Mouse (Mus musculus) neural tube, embryonic 12.5 days (tissue): ENCODE measurements around the gene Gpc4. TPM values are rescaled to one million over a fixed set of nuclear protein-coding genes. Genes with fewer than 3 reads are reported as not detected.

Source experiments
- ATAC-seq: fragments of 200-750 bp; cut with Nextera tagmentation; 2 replicates; pipeline ENCODE4 v1.8.0; 2017; ENCODE audit warnings: low read depth, mild to moderate bottlenecking, moderate TSS enrichment, moderate library complexity; ENCODE audit not compliant: low FRiP score
- H3K27ac ChIP-seq: fragments of 300-500 bp; sonication (generic); 2 replicates; pipeline ENCODE4 v1.5.1; 2016
- H3K27me3 ChIP-seq: fragments of 300-500 bp; sonication (generic); replicated peaks from 2 replicates; pipeline ENCODE4 v1.6.1; 2016; ENCODE audit warnings: mild to moderate bottlenecking
- H3K36me3 ChIP-seq: fragments of 300-500 bp; sonication (generic); 2 replicates; pipeline ENCODE4 v1.6.1; 2016; ENCODE audit warnings: mild to moderate bottlenecking
- H3K4me1 ChIP-seq: fragments of 300-500 bp; sonication (generic); 2 replicates; pipeline ENCODE4 v1.6.1; 2016
- H3K4me2 ChIP-seq: fragments of 300-500 bp; sonication (generic); replicated peaks from 2 replicates; pipeline ENCODE4 v1.6.1; 2016; ENCODE audit warnings: mild to moderate bottlenecking
- H3K4me3 ChIP-seq: fragments of 300-500 bp; sonication (generic); 2 replicates; pipeline ENCODE4 v1.5.1; 2016
- H3K9ac ChIP-seq: fragments of 300-500 bp; sonication (generic); 2 replicates; pipeline ENCODE4 v1.6.1; 2016; ENCODE audit warnings: mild to moderate bottlenecking
- H3K9me3 ChIP-seq: fragments of 300-500 bp; sonication (generic); 2 replicates; pipeline ENCODE4 v1.6.1; 2016; ENCODE audit warnings: mild to moderate bottlenecking
- WGBS: fragments of 180-500 bp; shearing (Covaris S2); methylation state at CpG from one replicate; pipeline ENCODE4 v1.1.7; 2016; 5-methylcytosine and 5-hydroxymethylcytosine counted together
- polyA plus RNA-seq: library from polyadenylated mRNA; unstranded; fragments of >200 nt; fragmentation: Nextera tagmentation; extraction: Ambion mirVana; gene quantifications from 2 replicates; pipeline ENCODE4 v1.2.1, GENCODE M21; 2016

Gpc4 gene
- polyA plus RNA-seq, 1 experiment from 2014 or later: 16.9 TPM

DNA sequence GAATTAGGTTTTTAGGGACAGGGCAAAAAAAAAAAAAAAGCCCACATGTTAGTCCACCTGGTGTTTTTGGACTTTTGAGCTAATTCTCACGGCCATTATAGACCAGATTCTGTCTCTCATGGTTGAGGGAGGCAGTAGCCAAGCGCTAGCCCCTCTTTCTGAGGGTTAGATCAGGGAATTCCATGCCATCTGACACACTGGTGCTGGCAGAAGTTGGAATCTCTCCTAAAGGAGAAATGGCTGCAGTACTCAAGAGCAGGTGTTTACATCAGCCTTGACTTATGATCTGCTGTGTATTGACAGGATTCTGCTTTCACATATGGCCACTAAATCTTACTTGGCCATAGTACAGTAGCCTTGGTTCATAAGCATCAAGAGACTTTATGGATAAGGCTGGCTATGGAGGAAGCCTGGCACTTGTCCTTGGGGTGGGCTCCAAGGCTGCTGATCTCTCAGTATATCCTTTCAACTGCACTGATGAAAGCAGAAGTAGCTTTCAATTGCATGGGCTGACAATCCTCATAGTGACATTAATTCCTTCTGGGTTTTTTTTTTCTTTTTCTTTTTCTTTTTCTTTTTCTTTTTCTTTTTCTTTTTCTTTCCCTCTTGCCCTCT lies 26.5 kb downstream of the Gpc4 start:
- no peak overlapping the region for H3K4me2 ChIP-seq
- WGBS: 63% methylated on average over 2 of the region's 2 CpGs
- no peaks in the 10 kb centered on the region for H3K27me3 ChIP-seq
- H3K4me3 ChIP-seq: no peak overlapping the region
- no peak overlapping the region for H3K27ac ChIP-seq
- no peak for ATAC-seq
- no peaks in the 10 kb centered on the region for H3K36me3 ChIP-seq
- no peaks in the 10 kb centered on the region for H3K4me1 ChIP-seq
- no peaks in the 10 kb centered on the region for H3K9me3 ChIP-seq
- no peak overlapping the region for H3K9ac ChIP-seq

DNA sequence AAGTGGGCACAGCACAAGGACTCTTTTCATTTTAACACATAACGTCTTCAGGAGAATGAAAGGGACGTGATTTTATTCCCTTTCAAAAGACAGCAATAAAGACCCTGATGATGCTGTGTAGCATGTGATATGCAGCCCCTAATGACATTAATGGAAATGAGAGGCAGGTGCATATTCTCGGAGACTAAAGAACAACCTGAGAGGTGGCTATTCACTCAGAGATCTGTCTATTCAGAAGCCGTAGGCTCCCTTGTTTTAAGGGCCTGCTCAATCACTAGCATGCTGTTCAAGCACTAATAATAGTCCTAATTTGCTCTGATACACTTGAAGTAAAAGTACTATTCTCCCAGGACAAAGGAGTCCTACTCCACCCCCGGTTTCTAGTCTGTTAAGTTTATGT lies 27.0 kb downstream of the Gpc4 start:
- ATAC-seq: no peak
- no peak overlapping the region for H3K9ac ChIP-seq
- no peak overlapping the region for H3K27ac ChIP-seq
- 34% methylated on average over 5 of the region's 5 CpGs for WGBS
- H3K27me3 ChIP-seq: no peaks in the 10 kb centered on the region
- H3K4me3 ChIP-seq: no peak overlapping the region
- H3K4me1 ChIP-seq: no peaks in the 10 kb centered on the region
- no peaks in the 10 kb centered on the region for H3K9me3 ChIP-seq
- H3K36me3 ChIP-seq: no peaks in the 10 kb centered on the region
- H3K4me2 ChIP-seq: no peak overlapping the region

DNA sequence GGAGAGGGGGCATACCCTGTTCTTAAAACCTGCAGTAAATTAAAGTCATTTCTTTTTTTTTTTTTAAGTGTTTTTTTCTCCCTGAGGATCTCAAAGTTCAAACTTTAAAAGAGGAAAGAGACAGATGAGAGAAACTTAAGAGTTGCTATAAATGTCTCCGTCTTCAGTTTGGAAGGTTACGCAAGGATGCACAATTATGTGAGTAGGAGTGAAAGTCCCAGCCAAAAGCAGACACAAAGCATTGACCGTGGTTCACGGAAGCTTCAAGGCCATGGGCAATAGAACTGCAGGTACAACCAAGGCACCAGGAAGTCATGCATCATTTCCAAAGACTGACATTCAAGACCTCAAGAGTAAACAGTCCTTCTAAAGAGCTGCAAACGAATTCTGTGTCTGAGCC lies 28.5 kb downstream of the Gpc4 start:
- Histone ChIP-seq H3K4me3 (no peak overlapping the region), H3K9me3 (no peaks in the 10 kb centered on the region), H3K9ac (no peak overlapping the region), H3K27me3 (no peaks in the 10 kb centered on the region), H3K4me2 (no peak overlapping the region), H3K27ac (no peak overlapping the region), H3K4me1 (no peaks in the 10 kb centered on the region), H3K36me3 (no peaks in the 10 kb centered on the region)
- WGBS: 85% methylated on average over 5 of the region's 5 CpGs
- ATAC-seq: no peak

DNA sequence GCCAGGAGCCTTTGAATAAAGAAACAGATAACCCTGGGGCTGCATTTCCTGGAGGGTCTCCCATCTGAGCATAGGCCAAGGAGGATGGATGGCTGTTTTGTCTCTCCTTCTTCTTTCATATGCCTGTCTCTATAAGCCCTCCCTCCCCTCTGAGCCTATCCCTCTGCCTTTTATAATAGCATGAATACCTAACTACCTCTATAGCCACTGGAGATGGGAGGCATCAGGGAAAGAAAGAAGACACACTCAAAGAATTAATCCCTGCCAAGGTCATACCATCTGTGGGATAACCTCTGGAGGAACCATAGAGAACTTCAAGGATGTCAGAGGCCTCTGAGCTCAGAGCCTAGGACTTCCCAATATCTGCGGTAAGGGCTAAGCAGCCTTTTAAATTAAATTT lies 35.4 kb downstream of the Gpc4 start:
- no peak for ATAC-seq
- Histone ChIP-seq H3K4me3 (no peak overlapping the region), H3K9ac (no peak overlapping the region), H3K27me3 (no peaks in the 10 kb centered on the region), H3K27ac (no peak overlapping the region), H3K36me3 (no peaks in the 10 kb centered on the region), H3K9me3 (no peaks in the 10 kb centered on the region), H3K4me1 (no peaks in the 10 kb centered on the region), H3K4me2 (no peak overlapping the region)
- WGBS: 95% methylated on average over 1 of the region's 1 CpGs

DNA sequence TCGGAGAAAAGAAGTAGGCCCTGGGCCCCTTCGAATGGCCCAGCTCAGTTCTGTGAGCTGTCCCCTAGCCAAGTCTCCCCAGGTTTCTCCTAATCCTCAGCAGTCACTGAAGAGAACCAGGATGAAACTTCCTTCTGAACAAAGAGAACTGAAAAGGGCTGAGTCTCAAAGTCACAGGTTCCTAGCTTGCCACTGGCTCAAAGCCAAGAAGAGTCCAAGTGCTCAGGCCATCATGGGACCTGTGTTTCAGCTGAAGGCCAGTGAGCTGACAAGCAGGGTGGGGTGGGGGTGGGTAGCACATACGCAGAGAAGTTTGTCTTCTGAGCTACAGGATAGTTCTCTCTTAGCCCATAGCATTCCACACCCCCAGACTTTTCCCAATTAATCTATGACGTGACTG lies 36.3 kb downstream of the Gpc4 start:
- H3K9me3 ChIP-seq: no peaks in the 10 kb centered on the region
- no peak overlapping the region for H3K9ac ChIP-seq
- H3K4me2 ChIP-seq: no peak overlapping the region
- no peak for ATAC-seq
- H3K36me3 ChIP-seq: no peaks in the 10 kb centered on the region
- H3K27me3 ChIP-seq: no peaks in the 10 kb centered on the region
- WGBS: 84% methylated on average over 4 of the region's 4 CpGs
- H3K27ac ChIP-seq: no peak overlapping the region
- no peaks in the 10 kb centered on the region for H3K4me1 ChIP-seq
- no peak overlapping the region for H3K4me3 ChIP-seq

DNA sequence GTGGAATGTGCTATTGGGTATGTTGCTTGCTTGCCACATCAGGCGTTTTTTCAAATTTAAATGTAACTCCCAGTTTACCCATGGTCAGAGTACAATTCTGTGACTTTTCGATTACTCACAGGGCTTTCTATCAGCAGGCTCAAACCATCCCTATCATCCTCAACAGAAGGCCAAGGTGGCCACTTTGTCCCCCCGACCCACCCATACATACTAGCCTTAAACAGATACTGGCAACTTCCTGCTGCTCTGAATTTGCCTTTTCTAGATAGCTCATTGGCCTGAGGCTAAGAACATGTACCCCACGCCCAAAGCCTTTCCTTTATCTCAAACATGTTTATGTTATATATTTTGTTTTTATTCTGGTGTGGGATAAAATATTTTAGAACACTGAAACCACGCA lies 51.4 kb downstream of the Gpc4 start:
- Histone ChIP-seq H3K4me3 (no peak overlapping the region), H3K9ac (no peak overlapping the region), H3K9me3 (no peaks in the 10 kb centered on the region), H3K4me1 (no peaks in the 10 kb centered on the region), H3K4me2 (no peak overlapping the region), H3K36me3 (no peaks in the 10 kb centered on the region), H3K27ac (no peak overlapping the region), H3K27me3 (no peaks in the 10 kb centered on the region)
- 87% methylated on average over 5 of the region's 5 CpGs for WGBS
- ATAC-seq: no peak

DNA sequence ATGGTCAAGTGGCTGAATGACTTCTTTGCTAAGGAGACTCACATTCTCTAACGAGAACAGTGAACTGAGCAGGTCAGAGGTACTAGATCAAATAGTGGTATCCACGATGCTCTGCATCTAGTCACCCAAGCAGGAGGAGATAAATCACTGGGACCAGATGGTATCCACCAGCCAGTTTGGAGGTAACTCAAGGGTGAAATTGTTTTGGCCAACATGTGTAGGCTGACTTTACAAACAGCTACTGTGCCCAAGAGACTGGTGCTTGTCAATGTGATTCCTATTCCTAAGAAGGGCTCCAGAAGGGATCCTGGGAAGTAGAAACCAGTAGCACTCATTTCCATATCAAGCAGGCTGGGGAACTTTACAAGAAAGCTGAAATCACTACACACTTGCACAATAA lies 55.4 kb downstream of the Gpc4 start:
- WGBS: 32% methylated on average over 2 of the region's 2 CpGs
- 0 out of 2 replicates have a peak, but pooled peaks have one; percentile 25 for ATAC-seq
- H3K4me2 ChIP-seq: no peak overlapping the region
- H3K27me3 ChIP-seq: no peaks in the 10 kb centered on the region
- no peaks in the 10 kb centered on the region for H3K9me3 ChIP-seq
- H3K4me1 ChIP-seq: no peaks in the 10 kb centered on the region
- H3K9ac ChIP-seq: no peak overlapping the region
- no peaks in the 10 kb centered on the region for H3K36me3 ChIP-seq
- H3K27ac ChIP-seq: no peak overlapping the region
- H3K4me3 ChIP-seq: no peak overlapping the region

DNA sequence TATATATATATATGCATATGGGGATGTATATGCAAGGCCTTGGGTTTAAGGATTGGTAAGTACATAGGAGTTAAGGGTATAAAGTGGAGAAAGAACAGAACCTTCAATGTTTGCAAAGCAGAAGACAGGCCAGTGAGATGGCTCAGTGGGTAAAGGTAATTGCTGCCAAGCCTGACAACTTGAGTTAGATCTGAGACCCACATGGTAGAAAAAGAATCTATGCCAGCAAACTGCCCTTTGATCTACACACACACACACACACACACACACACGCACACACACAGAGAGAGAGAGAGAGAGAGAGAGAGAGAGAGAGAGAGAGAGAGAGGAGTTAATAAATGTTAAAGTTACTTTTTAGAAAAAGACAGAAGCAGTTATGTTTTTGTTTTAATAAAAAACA lies 56.1 kb downstream of the Gpc4 start:
- Histone ChIP-seq H3K9ac (no peak overlapping the region), H3K4me2 (no peak overlapping the region), H3K27me3 (no peaks in the 10 kb centered on the region), H3K4me1 (no peaks in the 10 kb centered on the region), H3K9me3 (no peaks in the 10 kb centered on the region), H3K36me3 (no peaks in the 10 kb centered on the region), H3K4me3 (no peak overlapping the region), H3K27ac (no peak overlapping the region)
- no peak for ATAC-seq
- WGBS: 67% methylated on average over 1 of the region's 1 CpGs

DNA sequence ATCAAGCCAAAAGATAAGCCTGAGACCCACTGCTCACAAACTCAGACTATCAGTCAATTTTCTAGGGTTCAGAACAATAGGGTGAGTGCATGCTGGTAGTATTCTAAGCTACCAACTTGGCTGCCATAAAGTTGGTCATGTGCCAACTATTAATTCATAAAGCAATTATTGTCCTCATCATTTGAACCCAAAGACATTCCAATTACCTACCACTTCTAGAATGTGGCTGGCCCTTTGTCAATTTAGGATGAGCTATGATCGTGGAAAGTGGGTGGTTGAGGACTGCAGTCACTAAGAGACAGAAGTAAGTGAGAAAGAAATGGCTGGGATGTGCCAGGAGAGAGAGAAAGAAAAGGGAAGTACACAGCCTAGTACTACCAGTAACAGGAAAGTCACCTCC lies 61.3 kb downstream of the Gpc4 start:
- Histone ChIP-seq H3K27me3 (no peaks in the 10 kb centered on the region), H3K4me3 (no peak overlapping the region), H3K4me1 (no peaks in the 10 kb centered on the region), H3K4me2 (no peak overlapping the region), H3K9me3 (no peaks in the 10 kb centered on the region), H3K36me3 (no peaks in the 10 kb centered on the region), H3K9ac (no peak overlapping the region), H3K27ac (no peak overlapping the region)
- WGBS: 87% methylated on average over 1 of the region's 1 CpGs
- no peak for ATAC-seq

DNA sequence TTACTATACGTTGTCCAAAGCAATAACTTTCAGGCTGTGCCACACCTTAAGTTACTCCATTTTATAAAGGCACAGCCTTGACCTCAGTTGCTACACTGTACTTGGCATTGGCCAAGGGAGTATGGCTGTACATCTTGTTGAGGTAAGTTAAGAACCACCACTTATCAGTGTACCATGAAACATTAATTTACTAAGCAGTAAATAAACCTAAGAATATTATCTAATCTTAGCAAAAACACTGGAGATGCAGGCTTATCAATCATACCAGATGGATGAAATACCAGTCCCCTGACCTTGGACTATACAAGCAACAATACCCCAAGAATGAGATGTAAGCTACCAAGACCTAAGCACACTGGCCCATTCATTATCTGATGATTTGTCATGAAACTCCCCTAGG lies 63.1 kb downstream of the Gpc4 start:
- H3K27me3 ChIP-seq: no peaks in the 10 kb centered on the region
- ATAC-seq: no peak
- H3K4me3 ChIP-seq: no peak overlapping the region
- no peak overlapping the region for H3K9ac ChIP-seq
- WGBS: 90% methylated on average over 1 of the region's 1 CpGs
- H3K4me2 ChIP-seq: no peak overlapping the region
- no peaks in the 10 kb centered on the region for H3K9me3 ChIP-seq
- H3K36me3 ChIP-seq: no peaks in the 10 kb centered on the region
- no peaks in the 10 kb centered on the region for H3K4me1 ChIP-seq
- no peak overlapping the region for H3K27ac ChIP-seq

DNA sequence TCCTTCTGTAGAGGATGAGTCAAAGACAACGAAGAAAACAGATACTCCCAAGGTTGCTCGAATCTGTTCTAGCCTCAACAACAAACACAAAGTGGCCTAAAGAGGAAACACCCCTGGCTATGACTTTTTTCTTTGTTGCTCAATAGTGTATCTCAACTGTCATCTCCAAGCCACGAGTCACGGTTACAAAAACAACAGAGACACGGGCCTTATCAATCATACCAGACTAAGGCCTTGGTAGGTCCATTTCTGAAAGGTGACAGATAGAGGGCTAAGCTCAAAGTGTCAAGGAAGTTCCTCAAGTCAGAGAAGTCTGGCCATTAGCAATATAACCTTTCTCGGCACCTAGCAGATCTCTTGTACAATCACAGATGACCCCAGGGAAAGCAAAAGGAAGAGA lies 63.6 kb downstream of the Gpc4 start:
- no peaks in the 10 kb centered on the region for H3K36me3 ChIP-seq

DNA sequence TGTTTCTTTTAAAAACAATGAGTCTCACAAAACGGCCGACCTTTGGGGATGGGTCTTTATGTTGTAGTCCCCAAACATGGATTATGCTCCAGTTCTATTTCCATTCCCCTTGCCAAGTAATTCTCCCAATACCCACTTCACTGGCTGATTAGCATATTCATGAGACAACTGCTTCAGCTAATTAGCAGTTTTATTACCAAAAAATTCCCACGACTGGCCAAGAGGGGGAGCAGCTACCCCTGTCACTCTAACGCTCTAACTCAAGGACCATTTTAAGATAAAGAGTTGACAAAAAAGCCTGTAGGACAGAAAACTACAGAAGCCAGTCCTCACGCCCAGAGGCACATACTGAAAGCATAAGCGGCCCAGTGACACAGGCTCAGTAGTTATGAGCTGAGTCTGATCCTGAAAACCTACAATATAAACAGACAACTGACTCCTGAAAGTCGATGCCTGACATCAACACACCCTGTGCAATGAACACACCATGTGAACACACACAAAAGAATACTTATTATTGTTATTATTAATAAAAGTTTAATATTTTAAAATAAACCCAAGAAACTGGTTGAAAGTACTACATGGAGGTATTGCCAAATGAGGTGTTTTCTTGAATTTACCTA lies 77.2 kb downstream of the Gpc4 start:
- Histone ChIP-seq H3K36me3 (no peaks in the 10 kb centered on the region), H3K4me2 (no peak overlapping the region), H3K27me3 (no peaks in the 10 kb centered on the region), H3K9ac (no peak overlapping the region), H3K27ac (no peak overlapping the region), H3K9me3 (no peaks in the 10 kb centered on the region), H3K4me3 (no peak overlapping the region), H3K4me1 (no peaks in the 10 kb centered on the region)
- ATAC-seq: peak; percentile 58; the same call in 1 of the 2 replicates
- 48% methylated on average over 7 of the region's 7 CpGs for WGBS

More for the DNA sequence above, 63.6 kb downstream of the Gpc4 start:
- Histone ChIP-seq H3K27me3 (no peaks in the 10 kb centered on the region), H3K4me1 (no peaks in the 10 kb centered on the region), H3K27ac (no peak overlapping the region), H3K4me3 (no peak overlapping the region), H3K4me2 (no peak overlapping the region), H3K9me3 (no peaks in the 10 kb centered on the region), H3K9ac (no peak overlapping the region)
- ATAC-seq: no peak
- WGBS: 85% methylated on average over 6 of the region's 6 CpGs

DNA sequence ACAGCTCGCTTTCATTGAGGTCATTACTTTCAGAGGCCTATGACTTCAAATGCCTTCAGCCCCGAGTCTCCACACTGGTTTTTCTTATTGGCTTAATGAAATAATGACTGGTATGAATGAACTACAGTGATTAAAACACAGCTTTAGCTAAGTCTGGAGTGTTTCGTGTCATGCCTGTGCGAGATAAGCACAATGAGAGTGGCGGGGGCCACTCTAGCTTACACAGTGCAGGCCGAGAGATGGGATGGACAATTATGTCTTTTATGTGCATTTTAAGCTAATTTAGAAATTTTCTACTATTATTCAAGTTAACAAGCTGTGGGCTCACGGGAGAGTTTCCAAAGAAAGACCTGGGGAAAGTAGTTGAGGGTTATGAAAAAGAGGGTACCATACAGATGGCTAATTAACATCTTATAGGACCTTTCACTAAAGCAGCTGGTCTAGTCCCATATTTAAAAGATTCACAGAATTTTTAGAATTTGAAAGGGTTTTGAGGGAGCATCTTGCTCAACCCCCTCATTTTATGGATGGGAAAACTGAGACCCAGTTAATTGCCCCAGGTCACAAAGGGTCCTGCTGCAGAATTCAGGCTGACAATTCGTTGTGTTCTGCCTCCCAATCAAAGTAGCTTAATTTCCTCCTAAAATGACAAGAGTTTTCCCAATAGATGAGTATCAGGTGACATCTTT lies 78.0 kb downstream of the Gpc4 start:
- H3K9me3 ChIP-seq: no peaks in the 10 kb centered on the region
- no peak overlapping the region for H3K27ac ChIP-seq
- no peaks in the 10 kb centered on the region for H3K27me3 ChIP-seq
- no peaks in the 10 kb centered on the region for H3K36me3 ChIP-seq
- no peaks in the 10 kb centered on the region for H3K4me1 ChIP-seq
- H3K9ac ChIP-seq: no peak overlapping the region
- no peak overlapping the region for H3K4me3 ChIP-seq
- H3K4me2 ChIP-seq: no peak overlapping the region
- WGBS: 80% methylated on average over 8 of the region's 8 CpGs
- ATAC-seq: no peak
